Mouse (Mus musculus) hindbrain, embryonic 15.5 days (tissue): Measurements from ENCODE around the gene Slc4a4. TPM values are rescaled to one million over a fixed set of nuclear protein-coding genes. Genes with fewer than 3 reads are reported as not detected.
A peak's percentile ranks its signal among the peaks of the same experiment; 100 is the strongest.

Experiments
- ATAC-seq: fragments of 200-750 bp; cut with Nextera tagmentation; 2 replicates; pipeline ENCODE4 v1.8.0; 2017; ENCODE audit warnings: low read depth, moderate number of reproducible peaks, moderate TSS enrichment; ENCODE audit not compliant: low FRiP score
- H3K27ac ChIP-seq: fragments of 300-500 bp; sonication (generic); replicated peaks from 2 replicates; pipeline ENCODE4 v1.5.1; 2015; ENCODE audit warnings: mild to moderate bottlenecking, inconsistent platforms
- H3K27me3 ChIP-seq: fragments of 300-500 bp; sonication (generic); 2 replicates; pipeline ENCODE4 v1.6.1; 2015; ENCODE audit warnings: control low read depth, inconsistent platforms
- H3K36me3 ChIP-seq: fragments of 300-500 bp; sonication (generic); 2 replicates; pipeline ENCODE4 v1.6.1; 2015; ENCODE audit warnings: control low read depth, inconsistent platforms
- H3K4me1 ChIP-seq: fragments of 300-500 bp; sonication (generic); replicated peaks from 2 replicates; pipeline ENCODE4 v1.6.1; 2015; ENCODE audit warnings: control low read depth, inconsistent platforms
- H3K4me2 ChIP-seq: fragments of 300-500 bp; sonication (generic); 2 replicates; pipeline ENCODE4 v1.6.1; 2015; ENCODE audit warnings: moderate library complexity, mild to moderate bottlenecking, inconsistent platforms
- H3K4me3 ChIP-seq: fragments of 300-500 bp; sonication (generic); 2 replicates; pipeline ENCODE4 v1.5.1; 2015; ENCODE audit warnings: mild to moderate bottlenecking, inconsistent platforms
- H3K9ac ChIP-seq: fragments of 300-500 bp; sonication (generic); 2 replicates; pipeline ENCODE4 v1.6.1; 2015; ENCODE audit warnings: inconsistent platforms
- H3K9me3 ChIP-seq: fragments of 300-500 bp; sonication (generic); 2 replicates; pipeline ENCODE4 v1.6.1; 2016; ENCODE audit warnings: control low read depth, inconsistent platforms
- WGBS: fragments of 180-500 bp; shearing (Covaris S2); methylation state at CpG from one replicate; pipeline ENCODE4 v1.1.7; 2015; 5-methylcytosine and 5-hydroxymethylcytosine counted together
- polyA plus RNA-seq: library from polyadenylated mRNA; unstranded; fragments of >200 nt; fragmentation: Nextera tagmentation; extraction: Ambion mirVana; gene quantifications from 2 replicates; pipeline ENCODE4 v1.2.1, GENCODE M21; 2015

Gene Slc4a4
- polyA plus RNA-seq, 1 experiment from 2014 or later = 13.4 TPM

DNA sequence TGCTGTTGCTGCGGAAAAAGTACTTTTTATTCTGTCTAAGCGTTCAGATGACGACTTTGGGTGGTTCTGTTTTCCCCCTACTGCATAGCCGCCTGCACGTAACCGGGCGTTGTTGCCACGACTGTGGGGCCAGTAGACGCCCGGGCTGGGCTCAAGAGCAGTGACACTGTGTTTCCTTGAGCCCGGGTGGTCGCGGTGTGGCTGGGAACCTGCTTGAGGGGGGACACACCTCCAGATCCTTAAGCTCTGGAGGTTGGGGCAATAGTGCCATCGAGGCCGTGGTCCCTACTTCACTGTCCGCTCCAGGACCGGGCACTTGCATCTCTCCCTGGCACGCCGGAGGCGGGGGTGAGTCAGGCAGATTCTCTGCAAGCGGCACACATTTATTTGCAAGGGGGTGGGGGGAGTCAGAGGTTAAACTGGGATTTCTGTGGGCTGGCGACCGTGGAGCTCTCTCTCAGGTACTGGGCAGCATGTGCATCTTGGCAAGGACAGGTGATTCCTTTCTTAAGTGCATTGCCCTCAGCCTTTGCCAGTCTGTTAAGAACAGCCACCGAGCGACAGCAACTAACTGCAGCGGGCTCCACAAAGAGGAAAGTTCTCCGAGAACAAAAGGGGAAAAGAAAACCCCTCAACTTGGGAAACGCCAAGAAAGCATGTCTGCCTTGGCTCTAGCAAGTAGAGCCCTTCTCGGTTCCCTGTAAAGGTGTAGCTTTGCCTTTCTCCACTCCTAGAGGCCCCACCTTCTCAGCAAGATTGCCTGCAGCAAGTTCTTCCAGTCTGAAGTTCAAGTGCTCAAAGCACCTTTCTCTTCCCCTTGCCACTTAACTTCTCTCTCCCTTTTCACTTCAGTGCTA is 1.2 kb downstream of the Slc4a4 start:
- peaks cover 8% of the 10 kb centered on the region for H3K4me1 ChIP-seq
- peaks cover 3% of the 10 kb centered on the region; the same call in 1 of the 2 replicates for H3K27me3 ChIP-seq
- WGBS = under 1% methylated on average over 29 of the region's 29 CpGs
- peak; percentile 39 for ATAC-seq
- no peaks in the 10 kb centered on the region for H3K36me3 ChIP-seq
- H3K4me2 ChIP-seq = peak overlapping the region; percentile 97
- no peak overlapping the region for H3K27ac ChIP-seq
- no peaks in the 10 kb centered on the region for H3K9me3 ChIP-seq
- peak overlapping the region; percentile 64 for H3K9ac ChIP-seq
- H3K4me3 ChIP-seq = peak overlapping the region; percentile 78

DNA sequence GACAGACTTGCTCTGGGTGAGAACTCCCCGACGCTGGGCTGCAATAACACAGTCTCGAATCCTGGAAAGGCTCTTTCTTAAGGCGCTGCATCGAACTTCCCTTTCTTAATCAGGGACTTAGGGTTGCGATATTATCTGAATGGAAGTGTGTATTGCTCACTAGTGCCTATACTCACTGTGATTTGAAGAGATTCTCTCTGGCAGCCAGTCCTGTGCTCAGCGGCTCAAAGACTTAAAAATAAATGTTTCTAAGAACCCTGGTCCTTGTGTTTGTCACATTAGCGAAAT is 1.7 kb downstream of the Slc4a4 start:
- Histone ChIP-seq H3K27me3 (peaks cover 3% of the 10 kb centered on the region; the same call in 1 of the 2 replicates), H3K9me3 (no peaks in the 10 kb centered on the region), H3K27ac (no peak overlapping the region), H3K4me1 (peaks cover 8% of the 10 kb centered on the region), H3K4me2 (peak overlapping the region; percentile 97), H3K9ac (no peak overlapping the region), H3K4me3 (peak overlapping the region; percentile 78), H3K36me3 (no peaks in the 10 kb centered on the region)
- WGBS = 37% methylated on average over 8 of the region's 8 CpGs
- no peak for ATAC-seq

DNA sequence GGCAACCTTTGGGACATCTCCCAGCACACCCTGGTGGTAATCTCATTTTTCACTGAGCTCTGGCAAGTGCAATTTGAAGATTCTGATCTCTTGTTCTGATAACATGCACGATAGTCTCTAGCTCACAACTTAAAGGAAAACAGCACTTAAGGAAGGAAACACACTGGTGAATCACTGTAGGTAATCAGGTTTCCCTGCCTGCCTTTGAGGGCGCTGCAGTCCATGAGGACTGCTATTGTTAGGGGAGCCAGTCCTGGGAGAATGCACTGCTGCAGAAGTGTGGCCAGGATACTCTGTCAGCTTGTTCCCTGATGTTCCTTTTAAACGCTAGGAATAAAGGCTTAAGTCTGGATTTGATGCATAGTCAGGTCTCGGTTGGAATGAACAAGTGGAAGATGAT is 2.7 kb downstream of the Slc4a4 start:
- H3K27ac ChIP-seq = no peak overlapping the region
- no peaks in the 10 kb centered on the region for H3K9me3 ChIP-seq
- 25% methylated on average over 4 of the region's 4 CpGs for WGBS
- peak overlapping the region; percentile 97 for H3K4me2 ChIP-seq
- no peak for ATAC-seq
- no peaks in the 10 kb centered on the region for H3K36me3 ChIP-seq
- H3K27me3 ChIP-seq = peaks cover 3% of the 10 kb centered on the region; the same call in 1 of the 2 replicates
- H3K4me1 ChIP-seq = peaks cover 8% of the 10 kb centered on the region
- no peak overlapping the region for H3K9ac ChIP-seq
- H3K4me3 ChIP-seq = peak overlapping the region; percentile 78; the same call in 1 of the 2 replicates

DNA sequence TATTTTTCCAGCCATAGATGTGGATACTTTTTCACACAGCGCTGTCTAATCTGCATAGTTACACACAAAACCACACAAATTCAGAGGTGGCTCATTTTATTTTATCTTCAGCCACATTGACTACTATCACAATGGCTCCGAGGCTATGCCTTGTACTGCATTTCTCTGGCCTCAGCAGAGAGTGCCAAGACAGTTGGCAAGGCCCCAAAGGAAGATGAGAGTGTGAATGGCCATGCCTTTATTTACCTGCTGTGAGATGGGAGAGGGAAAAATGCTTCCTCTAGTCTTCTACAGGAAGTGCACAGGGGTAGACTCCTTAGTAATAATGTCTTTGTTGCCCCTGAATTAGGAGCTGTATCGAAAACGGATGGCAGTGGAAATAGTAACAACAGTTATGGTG is 3.5 kb downstream of the Slc4a4 start:
- Histone ChIP-seq H3K9me3 (no peaks in the 10 kb centered on the region), H3K4me1 (peaks cover 8% of the 10 kb centered on the region), H3K9ac (no peak overlapping the region), H3K36me3 (no peaks in the 10 kb centered on the region), H3K27me3 (peaks cover 3% of the 10 kb centered on the region; the same call in 1 of the 2 replicates), H3K4me3 (no peak overlapping the region), H3K27ac (no peak overlapping the region), H3K4me2 (no peak overlapping the region)
- ATAC-seq = no peak
- WGBS = 77% methylated on average over 4 of the region's 4 CpGs

DNA sequence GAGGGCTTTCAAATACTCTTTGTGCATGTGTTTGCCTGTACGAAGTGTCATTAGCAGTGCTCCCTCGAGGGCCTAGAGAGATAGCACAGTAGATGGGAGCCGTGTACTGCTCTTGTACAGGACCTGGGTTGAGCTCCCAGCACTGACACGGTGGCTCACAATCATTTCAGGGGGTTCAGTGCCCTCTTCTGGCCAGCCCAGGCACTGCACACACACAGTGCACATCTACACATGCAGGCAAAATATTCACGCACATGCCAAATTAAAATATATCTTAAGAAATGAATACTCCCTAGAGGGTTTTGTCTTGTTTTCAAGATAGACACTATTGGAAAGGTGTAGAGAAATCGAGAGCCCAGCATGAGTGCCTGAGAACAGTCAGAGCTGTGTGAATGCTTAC is 10.0 kb downstream of the Slc4a4 start:
- Histone ChIP-seq H3K36me3 (no peaks in the 10 kb centered on the region), H3K4me1 (no peaks in the 10 kb centered on the region), H3K9me3 (no peaks in the 10 kb centered on the region), H3K4me3 (no peak overlapping the region), H3K9ac (no peak overlapping the region), H3K27me3 (no peaks in the 10 kb centered on the region), H3K27ac (no peak overlapping the region), H3K4me2 (no peak overlapping the region)
- ATAC-seq = no peak
- WGBS = 93% methylated on average over 6 of the region's 6 CpGs

DNA sequence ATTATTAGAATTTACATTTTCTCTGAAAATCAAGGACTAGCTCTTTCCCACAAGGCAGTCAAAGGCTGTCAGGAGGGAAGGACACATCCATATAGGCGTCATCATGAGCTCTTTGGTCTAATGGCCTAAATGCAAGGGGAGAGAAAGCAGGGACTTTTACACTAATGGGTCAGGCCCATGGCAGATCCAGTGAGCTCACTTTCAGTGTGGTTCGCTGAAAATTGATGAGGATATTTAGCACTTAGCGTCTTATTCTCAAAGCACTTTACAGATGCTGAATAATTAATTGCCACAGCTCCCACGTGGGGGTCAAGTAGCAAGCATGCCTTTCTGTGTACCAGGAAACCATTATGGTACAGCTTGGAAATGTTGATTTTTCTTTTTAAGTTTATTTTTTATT is 16.5 kb downstream of the Slc4a4 start:
- Histone ChIP-seq H3K27me3 (no peaks in the 10 kb centered on the region), H3K9ac (no peak overlapping the region), H3K27ac (no peak overlapping the region), H3K4me2 (no peak overlapping the region), H3K36me3 (no peaks in the 10 kb centered on the region), H3K4me3 (no peak overlapping the region), H3K4me1 (no peaks in the 10 kb centered on the region), H3K9me3 (no peaks in the 10 kb centered on the region)
- WGBS = 29% methylated on average over 4 of the region's 4 CpGs
- no peak for ATAC-seq

DNA sequence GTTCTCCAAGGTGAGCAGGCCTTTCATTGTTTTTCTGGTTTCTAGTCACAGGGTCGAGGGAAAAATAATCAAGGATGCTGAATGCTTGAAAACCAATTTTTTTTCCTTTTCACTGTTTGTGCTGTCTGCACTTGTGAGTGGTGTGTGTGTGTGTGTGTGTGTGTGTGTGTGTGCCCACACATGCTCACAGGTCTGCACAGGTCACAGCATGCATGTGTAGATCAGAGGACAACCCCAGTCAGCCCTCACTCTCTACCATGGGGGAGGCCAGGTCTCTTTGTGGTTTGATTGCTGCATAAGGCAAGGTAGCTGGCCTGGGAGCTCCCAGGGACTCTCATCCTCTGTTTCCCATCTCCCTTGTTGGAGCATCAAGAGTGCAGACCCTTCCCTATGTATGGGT is 16.9 kb downstream of the Slc4a4 start:
- no peaks in the 10 kb centered on the region for H3K9me3 ChIP-seq
- no peak overlapping the region for H3K9ac ChIP-seq
- no peak overlapping the region for H3K4me2 ChIP-seq
- WGBS = 43% methylated on average over 1 of the region's 1 CpGs
- no peaks in the 10 kb centered on the region for H3K36me3 ChIP-seq
- H3K4me1 ChIP-seq = no peaks in the 10 kb centered on the region
- no peaks in the 10 kb centered on the region for H3K27me3 ChIP-seq
- H3K4me3 ChIP-seq = no peak overlapping the region
- H3K27ac ChIP-seq = no peak overlapping the region
- no peak for ATAC-seq

DNA sequence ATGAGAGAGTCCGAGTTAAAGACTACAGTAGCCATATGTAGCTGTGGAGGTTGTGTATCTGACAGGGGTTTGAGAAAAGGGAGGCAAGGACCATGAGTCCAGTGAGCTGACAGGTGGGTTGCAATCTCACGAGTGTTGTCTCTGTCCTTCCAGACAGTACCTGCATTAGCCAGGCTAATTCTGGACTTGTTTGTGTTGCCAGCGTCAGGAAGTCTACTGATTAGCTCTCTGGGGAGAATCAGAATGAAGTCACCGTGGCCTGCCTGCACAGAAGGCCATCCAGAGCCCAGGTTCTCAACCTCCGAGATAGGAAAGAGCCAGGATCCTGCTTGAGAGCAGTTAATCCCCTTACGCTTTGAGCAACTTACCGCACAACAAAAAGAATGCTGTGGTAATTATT is 18.2 kb downstream of the Slc4a4 start:
- H3K27me3 ChIP-seq = no peaks in the 10 kb centered on the region
- no peak overlapping the region for H3K9ac ChIP-seq
- H3K4me1 ChIP-seq = no peaks in the 10 kb centered on the region
- no peak overlapping the region for H3K27ac ChIP-seq
- H3K4me3 ChIP-seq = no peak overlapping the region
- no peaks in the 10 kb centered on the region for H3K9me3 ChIP-seq
- H3K36me3 ChIP-seq = no peaks in the 10 kb centered on the region
- 87% methylated on average over 7 of the region's 7 CpGs for WGBS
- no peak overlapping the region for H3K4me2 ChIP-seq
- ATAC-seq = no peak

DNA sequence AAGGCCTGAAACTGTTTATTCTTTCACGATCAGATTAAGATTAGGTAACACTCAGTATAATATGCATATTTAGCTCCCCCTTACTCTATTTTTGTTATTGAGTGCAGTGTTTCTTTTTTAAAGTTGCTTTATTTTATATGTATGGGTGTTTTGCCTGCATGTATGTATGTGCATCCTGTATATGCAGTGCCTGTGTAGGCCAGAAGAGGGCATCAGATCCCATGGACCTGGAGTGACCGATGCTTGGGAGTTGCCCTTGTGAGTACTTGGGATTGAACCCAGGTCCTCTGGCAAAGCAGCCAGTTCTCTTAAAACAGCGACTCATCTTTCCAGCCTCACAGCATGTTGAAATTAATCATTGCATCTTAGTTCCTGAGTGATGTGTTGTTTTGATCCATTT is 21.0 kb downstream of the Slc4a4 start:
- H3K4me1 ChIP-seq = no peaks in the 10 kb centered on the region
- 98% methylated on average over 3 of the region's 3 CpGs for WGBS
- ATAC-seq = no peak
- H3K9me3 ChIP-seq = no peaks in the 10 kb centered on the region
- no peak overlapping the region for H3K4me3 ChIP-seq
- H3K27me3 ChIP-seq = no peaks in the 10 kb centered on the region
- no peak overlapping the region for H3K4me2 ChIP-seq
- H3K27ac ChIP-seq = no peak overlapping the region
- H3K9ac ChIP-seq = no peak overlapping the region
- H3K36me3 ChIP-seq = no peaks in the 10 kb centered on the region

DNA sequence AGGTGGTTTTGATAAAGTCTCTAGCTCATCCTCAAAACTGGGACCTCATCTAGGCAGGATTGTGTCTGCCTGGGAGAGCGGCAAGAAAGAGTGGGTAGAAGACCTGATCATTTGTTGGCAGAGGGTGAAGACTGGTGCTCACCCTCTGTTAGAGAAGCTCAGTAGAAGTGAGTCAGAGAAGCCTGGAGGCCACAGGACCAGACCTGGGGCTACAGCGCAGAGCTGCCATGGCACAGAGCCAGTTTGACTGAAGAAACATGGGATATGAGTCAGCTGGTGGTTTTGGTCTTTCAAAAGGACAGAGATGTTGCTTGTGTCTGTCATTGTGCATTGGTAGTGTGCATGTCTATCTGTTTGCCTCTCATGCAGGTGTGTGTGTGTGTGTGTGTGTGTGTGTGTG is 26.0 kb downstream of the Slc4a4 start:
- Histone ChIP-seq H3K9me3 (no peaks in the 10 kb centered on the region), H3K9ac (no peak overlapping the region), H3K27me3 (no peaks in the 10 kb centered on the region), H3K36me3 (no peaks in the 10 kb centered on the region), H3K27ac (no peak overlapping the region), H3K4me2 (no peak overlapping the region), H3K4me3 (no peak overlapping the region), H3K4me1 (no peaks in the 10 kb centered on the region)
- no peak for ATAC-seq
- WGBS = 93% methylated on average over 2 of the region's 2 CpGs

DNA sequence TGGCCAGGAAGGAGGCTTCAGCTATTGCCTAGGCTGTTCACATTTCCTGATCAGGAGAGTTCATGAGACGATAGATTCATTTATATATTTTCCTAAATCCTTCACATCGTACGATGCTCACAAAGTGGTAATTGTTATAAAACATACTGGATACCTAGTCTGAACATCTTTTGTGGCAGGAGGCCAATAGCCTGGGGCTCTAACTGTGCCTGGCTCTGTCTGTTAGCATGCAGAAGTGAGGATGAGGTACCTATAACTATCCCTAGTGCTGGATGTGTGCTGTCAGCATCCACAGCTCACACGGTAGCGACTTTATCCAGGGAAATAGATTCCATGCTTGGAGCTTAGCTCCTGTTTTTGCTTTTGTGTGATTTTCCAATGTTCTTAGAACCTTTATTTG is 28.5 kb downstream of the Slc4a4 start:
- no peak overlapping the region for H3K4me2 ChIP-seq
- H3K9ac ChIP-seq = no peak overlapping the region
- no peaks in the 10 kb centered on the region for H3K36me3 ChIP-seq
- no peak overlapping the region for H3K27ac ChIP-seq
- no peaks in the 10 kb centered on the region for H3K4me1 ChIP-seq
- 86% methylated on average over 5 of the region's 5 CpGs for WGBS
- H3K27me3 ChIP-seq = no peaks in the 10 kb centered on the region
- H3K9me3 ChIP-seq = no peaks in the 10 kb centered on the region
- ATAC-seq = no peak
- H3K4me3 ChIP-seq = no peak overlapping the region

DNA sequence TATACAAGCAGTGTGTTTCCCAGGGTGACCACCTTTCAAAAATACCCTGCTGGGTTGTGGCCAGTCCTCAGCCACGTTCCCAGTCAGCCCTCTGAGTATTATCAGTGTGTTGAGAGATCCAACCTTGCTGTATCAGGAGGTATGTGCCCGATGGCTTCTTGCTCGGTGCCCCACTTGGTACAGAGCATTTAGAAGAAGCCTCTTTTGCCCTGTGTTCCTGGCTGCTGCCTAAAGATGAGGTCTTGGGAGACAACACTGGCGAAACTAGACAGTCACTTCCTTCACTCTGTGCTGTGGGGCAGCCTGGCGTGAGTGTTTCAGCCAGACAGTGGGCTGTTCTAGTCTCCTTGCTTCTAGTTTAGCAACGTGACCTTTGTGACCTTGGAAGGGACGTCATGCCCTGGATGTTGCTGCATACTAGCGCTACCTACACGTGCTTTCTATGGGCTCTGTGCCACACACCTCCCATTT is 29.9 kb downstream of the Slc4a4 start:
- Histone ChIP-seq H3K27me3 (no peaks in the 10 kb centered on the region), H3K4me2 (no peak overlapping the region), H3K9me3 (no peaks in the 10 kb centered on the region), H3K4me1 (no peaks in the 10 kb centered on the region), H3K4me3 (no peak overlapping the region), H3K9ac (no peak overlapping the region), H3K36me3 (no peaks in the 10 kb centered on the region), H3K27ac (no peak overlapping the region)
- no peak for ATAC-seq
- 75% methylated on average over 9 of the region's 9 CpGs for WGBS

DNA sequence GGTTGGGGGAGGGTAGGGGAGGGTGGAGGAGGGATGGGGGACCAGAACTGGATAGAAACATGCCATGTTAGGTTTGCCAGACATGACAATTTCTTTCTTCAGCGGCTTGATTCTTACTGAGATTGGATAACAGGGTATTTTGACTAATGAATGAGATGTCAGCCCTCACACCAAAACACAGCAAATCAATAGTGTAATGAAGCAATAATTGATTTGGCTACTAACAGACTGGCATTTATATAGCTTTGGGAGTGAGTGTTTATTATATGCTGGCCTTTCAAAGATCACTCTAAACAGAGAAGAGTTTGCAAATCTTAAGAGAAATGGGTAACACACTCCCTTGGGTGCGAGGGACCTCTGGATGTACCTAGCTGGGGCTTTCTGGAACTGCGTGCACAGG is 30.6 kb downstream of the Slc4a4 start:
- H3K4me3 ChIP-seq = no peak overlapping the region

More for the DNA sequence above, 30.6 kb downstream of the Slc4a4 start:
- Histone ChIP-seq H3K9me3 (no peaks in the 10 kb centered on the region), H3K4me2 (no peak overlapping the region), H3K4me1 (no peaks in the 10 kb centered on the region), H3K27ac (no peak overlapping the region), H3K9ac (no peak overlapping the region), H3K36me3 (no peaks in the 10 kb centered on the region), H3K27me3 (no peaks in the 10 kb centered on the region)
- WGBS = 87% methylated on average over 3 of the region's 3 CpGs
- no peak for ATAC-seq
